Mouse (Mus musculus) urinary bladder, postnatal 14 days (tissue): ENCODE data around the gene A630076J17Rik.

Source experiments
- DNase-seq: peaks from one replicate; pipeline ENCODE4 v3.0.0; 2021; ENCODE audit warnings: low spot score

Gene A630076J17Rik

GRCm38 (mm10) chr3:107230527-107230926 lies at the start of gene A630076J17Rik:
Gene A630076J17Rik, plus strand, starts transcription at chr3:107230614.
- DNase-seq, result no peak

GRCm38 (mm10) chr3:107180860-107181259 lies 49.6 kb upstream of the A630076J17Rik start:
- no peak for DNase-seq

- no peak for DNase-seq
Measured at GRCm38 (mm10) chr3:107182756-107183155, 47.7 kb upstream of the A630076J17Rik start, which contains the start of gene Kcna10. Gene Kcna10, plus strand, starts transcription at chr3:107183056.

- no peak for DNase-seq
Measured at GRCm38 (mm10) chr3:107183178-107183577, 47.2 kb upstream of the A630076J17Rik start.

DNA sequence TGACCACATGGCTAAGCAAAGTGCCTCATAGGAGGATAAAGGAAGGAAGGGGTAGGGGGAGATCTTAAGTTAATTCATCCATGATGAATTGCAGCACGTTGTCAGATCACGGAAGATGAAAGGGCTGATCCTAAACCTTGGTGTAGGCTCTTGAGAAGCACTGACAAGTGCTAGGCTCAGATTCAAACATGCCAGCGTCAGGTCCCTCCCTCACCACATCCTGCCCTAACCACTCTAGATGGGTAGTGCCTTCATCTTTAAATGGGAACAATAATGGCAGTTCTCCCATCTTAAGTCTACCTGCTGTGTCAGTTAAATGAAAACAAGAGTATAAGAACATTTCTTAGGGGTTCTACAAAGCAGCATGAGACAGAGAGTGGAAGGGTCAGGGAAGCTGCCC lies 44.8 kb upstream of the A630076J17Rik start:
- DNase-seq, result no peak

GRCm38 (mm10) chr3:107187022-107187421 lies 43.4 kb upstream of the A630076J17Rik start:
- DNase-seq, result no peak

DNA sequence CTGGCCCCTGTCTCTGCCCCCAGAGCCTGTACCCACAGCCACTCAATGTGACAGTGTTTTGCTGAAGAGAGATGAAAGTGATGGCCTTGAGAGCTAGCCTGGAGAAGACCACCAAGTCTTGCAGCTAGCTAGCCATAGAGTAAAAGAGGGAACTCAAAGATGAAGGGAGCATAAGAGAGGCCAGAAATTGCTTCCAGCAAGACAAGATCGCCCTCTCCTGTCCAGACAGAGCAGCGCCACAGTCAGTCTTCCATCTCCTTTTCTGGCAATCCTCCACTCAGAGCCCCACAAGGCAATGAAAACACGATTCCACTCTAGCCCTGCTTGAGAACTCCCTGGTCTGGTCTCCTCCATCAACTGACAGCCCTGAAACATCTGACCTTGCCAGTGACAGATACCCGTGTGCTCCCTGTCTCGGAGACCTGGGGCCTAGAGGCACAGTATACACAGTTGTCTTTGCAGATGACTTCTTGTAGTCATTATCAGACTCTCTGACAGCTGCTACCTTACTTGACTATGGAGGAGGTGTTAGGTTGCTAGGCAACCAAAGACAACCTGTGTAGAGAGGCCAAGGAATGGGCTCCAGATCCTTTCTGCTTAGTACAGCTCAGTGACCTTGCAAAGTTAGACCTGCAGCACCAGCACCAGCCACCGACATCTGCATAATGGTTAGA lies 42.1 kb upstream of the A630076J17Rik start:
- DNase-seq, result peak; percentile 27

DNA sequence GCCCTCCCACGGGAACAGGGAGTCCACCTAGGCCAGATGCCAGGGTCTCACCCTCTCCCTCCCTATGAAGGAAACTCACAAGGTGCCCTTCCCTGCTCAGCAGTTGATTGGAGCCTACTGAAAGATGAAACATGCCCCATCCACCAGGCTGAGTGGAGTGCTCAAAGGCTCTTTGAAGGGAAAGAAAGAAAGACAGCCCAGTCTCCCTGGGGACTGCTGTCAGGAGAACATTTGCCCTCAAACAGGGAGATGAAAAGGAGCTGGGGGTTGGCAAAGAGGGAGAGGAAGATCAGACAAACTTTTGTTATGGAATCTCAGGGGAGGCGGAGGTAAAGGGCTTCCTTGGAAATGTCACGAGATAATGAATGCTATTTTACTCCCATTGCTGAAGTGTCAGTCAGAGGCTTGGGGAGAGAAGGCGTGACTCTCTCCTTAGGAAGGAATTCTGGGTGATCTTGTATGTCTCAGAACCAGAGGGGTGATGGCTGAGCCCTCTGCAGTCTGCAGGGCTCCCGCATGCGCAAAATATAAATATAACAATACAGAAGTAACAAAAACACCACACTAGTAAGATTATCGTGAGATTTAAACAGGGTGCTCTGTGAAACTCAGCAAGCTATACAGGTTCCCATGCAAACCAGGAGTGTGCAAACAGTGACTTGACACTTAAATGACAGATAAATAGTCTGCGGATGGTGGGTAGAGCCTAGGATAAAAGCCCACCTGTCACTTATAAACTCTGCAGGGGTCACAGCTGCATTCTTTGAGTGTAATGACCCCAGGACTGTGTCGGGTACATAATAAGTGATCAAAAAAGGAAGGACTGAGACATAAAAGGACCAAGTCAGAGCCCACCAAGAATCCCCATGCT lies 28.9 kb upstream of the A630076J17Rik start:
- DNase-seq, result no peak

DNA sequence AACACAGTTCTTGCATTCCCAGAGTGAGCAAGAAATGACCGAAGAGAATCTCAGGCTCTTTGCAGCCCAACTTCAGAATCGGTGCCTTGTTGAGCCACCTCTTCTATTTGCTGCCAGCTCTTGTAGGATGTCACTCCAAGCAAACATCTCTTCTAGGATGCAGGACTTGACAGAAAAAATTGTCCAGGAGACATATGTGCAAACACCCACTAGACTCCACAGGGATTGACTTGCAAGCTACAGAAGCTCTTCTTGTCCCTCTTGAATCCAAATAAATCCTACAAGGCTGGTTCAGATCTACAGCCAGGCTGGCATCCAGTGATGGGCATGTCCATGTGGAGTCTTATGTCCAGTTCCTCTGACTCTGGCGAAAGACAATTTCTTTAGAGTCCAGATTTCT lies 26.0 kb upstream of the A630076J17Rik start:
- no peak for DNase-seq

DNA sequence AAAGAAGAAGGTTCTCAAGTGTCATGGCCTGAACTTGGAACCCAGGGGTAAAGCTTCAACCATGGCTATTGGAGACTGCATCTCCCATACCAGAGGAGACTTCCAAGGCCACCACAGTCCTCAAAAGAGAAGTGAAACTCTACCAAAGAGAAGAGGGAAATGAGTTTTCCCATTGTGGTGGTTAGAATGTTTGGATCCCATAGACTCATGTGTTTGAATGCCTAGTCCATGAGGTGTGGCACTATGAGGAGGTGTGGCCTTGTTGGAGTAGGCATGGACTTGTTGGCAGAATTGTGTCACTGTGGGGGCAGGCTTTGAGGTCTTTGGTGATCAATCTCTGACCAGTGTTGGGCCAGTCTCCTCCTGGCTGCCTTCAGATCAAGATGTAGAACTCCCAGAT lies 25.2 kb upstream of the A630076J17Rik start:
- DNase-seq, result no peak

DNA sequence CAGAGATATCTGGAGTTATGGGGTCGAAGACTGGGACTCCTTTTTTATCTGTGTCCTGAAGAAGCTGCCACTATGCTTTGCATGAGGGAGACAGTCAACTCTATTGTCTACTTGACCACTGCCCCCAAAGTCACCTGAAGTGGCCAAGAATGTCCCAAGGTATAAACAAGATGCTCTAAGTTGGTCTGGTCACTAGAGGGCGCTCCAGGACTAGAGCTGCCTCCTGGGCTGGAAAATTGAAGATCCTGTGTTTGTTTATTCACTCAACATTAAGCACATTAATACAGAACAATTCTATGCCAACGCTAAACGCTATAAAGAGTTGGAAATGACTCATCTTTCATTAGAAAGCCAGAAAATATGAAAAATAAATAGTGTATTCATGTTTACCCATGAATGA lies 24.4 kb upstream of the A630076J17Rik start:
- peak; percentile 76 for DNase-seq

GRCm38 (mm10) chr3:107206490-107207150 lies 23.8 kb upstream of the A630076J17Rik start:
- DNase-seq, result no peak

DNA sequence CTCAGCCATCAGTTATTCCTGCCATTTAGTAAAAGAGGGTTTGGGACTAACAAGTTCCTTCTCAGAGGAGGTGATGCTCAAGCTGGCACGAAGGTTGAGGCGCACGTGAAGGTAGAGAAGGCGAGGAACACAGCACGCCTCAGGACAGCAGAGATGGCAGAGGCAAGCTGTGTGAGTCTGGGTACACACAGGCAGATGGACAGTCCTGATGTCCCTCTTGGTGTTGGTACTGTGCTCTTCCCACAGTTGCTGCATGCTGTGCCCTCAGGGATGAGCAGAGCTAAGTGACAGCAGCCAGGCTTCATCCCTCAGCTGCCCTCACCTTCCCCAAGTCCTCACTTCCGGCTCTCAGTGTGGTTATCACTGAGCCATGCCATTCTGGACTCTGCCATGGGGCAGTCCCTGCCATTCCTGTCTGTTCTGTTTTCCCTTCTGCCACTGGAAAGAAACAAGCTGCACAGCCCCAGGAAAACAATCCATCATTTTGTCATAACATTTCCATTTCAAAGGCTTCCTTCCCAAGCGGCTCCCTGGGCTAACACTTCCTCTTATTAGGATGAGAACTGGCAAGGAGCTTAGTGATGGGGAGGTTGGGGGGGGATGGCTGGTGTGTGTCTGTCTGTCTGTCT lies 22.7 kb upstream of the A630076J17Rik start:
- DNase-seq, result no peak

- no peak for DNase-seq
Measured at GRCm38 (mm10) chr3:107214606-107215005, 15.8 kb upstream of the A630076J17Rik start.

DNA sequence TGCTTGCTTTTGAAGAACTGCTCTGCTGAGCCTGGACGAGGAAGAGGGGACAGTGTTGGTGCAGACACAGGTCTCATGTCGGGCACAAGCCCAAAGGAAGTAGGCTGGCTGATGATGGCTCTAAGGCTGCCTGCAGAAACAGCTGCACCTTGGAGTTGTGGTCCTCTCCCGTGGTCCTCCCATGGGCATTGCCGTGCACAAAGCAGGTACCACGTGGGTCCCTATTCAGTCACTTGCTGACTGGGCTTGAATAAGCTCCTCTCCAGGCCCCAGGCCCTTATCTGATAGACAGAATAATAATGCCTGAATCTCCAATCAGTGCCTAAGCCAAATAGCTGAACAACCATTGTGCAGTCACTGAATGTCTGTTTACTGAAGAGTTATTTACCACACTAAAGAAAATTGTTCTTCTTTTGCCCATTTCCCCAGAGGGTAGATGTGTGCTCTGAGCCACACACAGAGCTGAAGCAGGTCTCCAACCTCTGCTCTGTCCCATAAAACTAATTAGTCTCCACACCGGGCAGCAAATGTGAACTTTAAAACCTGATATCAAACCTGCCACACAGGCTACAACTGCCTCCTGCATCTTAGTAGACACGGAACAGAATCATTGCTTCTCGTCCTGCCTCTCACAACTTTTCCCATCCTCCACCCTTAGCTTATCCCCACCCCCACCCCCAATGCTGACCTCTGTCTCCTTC lies 13.9 kb upstream of the A630076J17Rik start:
- DNase-seq, result no peak

DNA sequence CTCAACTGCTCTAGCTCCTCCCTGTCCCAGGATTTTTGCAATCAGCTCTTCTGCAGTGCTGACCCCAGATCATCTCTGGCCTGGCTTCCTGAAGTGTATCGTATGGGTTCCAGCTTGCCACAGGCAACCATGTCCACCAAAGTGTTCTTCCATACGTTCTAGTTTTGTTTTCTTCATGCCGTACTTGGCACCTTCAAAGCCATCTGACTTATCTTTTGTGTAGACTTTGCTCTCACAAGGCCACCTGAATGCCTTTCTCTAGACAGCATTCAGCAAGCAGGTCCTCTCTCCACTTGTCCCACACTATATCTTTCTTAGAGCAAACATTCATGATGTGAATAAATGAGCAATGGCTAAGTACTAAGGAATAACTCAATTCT lies 13.3 kb upstream of the A630076J17Rik start:
- DNase-seq, result no peak

DNA sequence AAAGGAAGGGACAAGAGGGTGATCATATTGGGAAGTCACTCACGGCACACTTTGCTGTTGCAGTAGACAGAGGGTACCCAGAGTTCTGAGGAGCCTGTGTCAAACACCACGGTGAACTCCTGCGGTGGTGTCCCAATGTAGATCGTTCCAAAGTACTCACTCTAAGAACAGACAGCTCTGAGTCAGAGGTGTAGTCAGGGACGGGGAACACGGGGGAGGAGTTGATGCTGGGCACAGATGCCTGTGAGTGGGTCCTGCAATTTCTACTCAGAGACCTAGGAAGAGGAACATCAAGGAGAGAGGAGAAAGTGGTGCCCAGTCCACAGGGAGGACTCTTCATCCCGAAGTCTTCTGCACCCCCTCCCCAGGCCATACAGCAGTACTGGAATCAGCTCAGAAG lies 11.8 kb upstream of the A630076J17Rik start:
- no peak for DNase-seq

DNA sequence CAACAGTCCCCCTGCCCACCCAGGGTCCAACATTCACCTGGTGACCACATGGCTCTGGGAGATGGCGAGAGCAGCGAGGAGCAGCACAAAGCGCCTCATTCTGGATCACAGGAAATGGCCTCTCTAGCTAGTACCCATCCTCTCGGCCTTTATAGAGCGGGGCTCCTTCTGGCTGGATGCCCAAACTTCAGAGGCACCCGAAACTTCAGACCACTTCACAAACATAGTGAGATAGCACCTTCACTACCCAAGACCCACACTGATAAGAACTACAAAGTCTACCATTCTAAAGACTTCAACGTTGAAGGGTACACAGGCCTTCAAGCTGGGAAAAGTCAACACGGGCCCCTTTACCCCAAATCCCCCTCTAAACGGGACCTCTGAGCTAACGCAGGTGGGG lies 8.8 kb upstream of the A630076J17Rik start, which contains the start of gene Cym:
Gene Cym, minus strand, starts transcription at position 125 of the 400 bp plus-strand sequence.
- no peak for DNase-seq

DNA sequence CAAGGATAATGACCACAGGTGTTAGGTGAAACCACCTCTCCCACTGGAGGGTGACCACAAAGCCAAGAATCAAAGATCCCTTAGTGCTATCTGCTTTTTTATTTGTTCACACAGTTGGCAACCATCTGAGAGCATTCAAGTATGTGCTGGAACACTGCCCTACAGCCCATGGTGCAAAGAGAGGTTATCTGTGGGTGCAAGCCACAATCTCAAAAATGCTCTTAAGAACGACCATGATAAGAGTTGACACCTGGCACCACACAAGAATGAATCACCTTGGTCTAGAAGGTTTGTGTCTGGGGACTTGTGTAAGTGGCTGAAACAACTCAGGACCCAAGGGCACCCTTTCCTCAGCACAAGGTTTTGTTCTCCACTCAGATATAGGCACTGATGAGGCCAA lies 7.2 kb upstream of the A630076J17Rik start:
- DNase-seq, result no peak

GRCm38 (mm10) chr3:107225820-107226219 lies 4.6 kb upstream of the A630076J17Rik start:
- no peak for DNase-seq

GRCm38 (mm10) chr3:107229221-107229620 lies 1.2 kb upstream of the A630076J17Rik start:
- DNase-seq, result no peak

- DNase-seq, result peak; percentile 29
Measured at GRCm38 (mm10) chr3:107229822-107230221, 592 bp upstream of the A630076J17Rik start.
